Mouse (Mus musculus) ovary, adult 18-20 months (tissue): ENCODE measurements around the gene Smarce1.

Experiments used
- DNase-seq: peaks from one replicate; pipeline ENCODE4 v3.0.0; 2022; ENCODE audit warnings: low spot score, mixed read lengths

The Smarce1 gene

GRCm38 (mm10) chr11:99169438-99169837 is 61.4 kb downstream of the Smarce1 start:
- no peak for DNase-seq

DNA sequence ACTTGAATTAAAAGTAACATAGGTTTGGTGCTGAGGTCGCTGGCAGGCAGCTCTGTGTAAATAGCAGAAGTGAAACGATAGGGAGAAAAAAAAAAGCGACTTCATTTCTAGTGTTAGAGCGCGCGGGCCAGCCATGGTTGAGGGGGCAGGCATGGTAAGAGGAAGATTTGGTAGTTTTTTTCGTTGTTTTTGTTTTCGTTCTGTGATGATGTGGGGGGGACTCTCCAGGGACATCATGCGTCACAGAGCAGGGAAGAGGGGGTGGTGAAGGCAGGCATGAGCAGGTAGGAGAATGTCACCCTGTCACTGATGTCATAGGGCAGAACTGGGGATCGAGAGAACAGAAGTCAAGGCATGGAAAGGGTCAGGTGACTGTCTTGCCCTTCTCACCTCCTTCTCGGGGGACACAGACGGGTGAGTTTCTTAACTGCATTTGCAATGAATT is 62.8 kb downstream of the Smarce1 start:
- DNase-seq = no peak

GRCm38 (mm10) chr11:99167576-99167975 is 63.2 kb downstream of the Smarce1 start:
- no peak for DNase-seq

DNA sequence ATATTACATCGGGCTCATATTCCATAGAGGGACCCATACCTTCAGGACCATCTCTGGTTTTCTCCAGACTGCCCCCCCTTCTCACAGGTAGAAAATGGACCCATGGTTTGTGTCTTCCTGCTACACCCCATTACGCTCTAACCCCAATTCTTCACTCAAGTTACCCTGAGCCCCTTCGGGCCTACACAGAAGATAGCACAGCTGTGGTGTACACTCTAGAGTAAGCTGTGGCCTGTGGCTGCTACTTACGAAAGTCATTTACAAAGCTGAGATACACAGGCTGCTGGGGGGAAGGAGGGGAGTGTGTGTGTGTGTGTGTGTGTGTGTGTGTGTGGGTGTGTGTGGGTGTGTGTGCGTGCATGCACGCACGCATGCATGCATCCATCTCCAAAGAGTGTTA is 64.6 kb downstream of the Smarce1 start:
- no peak for DNase-seq

DNA sequence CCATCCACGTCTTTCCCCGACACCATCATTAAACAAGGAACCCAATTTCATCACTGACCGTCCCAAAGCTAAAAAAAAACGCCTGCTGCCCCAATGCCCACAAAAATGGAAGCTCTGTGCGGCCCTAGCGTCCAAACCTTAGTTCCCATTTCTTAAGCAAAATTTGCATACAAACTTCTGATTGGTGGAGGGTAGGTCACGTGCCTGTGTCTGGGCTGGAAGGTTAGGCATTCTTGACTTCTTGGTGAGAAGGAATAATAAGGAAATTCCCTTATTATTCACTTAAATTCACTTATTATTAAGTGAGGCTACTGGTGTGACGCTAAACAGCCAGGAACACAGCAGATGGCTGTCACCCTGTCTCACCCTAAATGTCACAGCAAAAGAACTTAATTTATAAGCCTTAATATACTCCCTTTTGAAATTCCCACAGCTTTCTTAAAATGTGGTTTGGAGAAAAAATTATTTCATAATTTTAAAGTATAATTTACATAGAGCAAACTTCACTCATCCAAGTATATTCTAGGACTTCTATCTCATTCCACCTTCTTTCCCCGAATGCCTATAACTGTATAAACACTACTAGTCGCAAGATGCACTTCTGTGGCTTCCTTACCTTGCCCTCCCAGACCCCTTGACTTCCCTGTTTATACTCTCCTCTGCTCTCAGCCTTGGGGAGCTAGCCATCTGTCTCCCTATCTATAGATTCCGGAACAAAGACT is 65.6 kb downstream of the Smarce1 start:
- DNase-seq = no peak

- no peak for DNase-seq
These were observed 67.7 kb downstream of the Smarce1 start for GRCm38 (mm10) chr11:99162972-99163686.

DNA sequence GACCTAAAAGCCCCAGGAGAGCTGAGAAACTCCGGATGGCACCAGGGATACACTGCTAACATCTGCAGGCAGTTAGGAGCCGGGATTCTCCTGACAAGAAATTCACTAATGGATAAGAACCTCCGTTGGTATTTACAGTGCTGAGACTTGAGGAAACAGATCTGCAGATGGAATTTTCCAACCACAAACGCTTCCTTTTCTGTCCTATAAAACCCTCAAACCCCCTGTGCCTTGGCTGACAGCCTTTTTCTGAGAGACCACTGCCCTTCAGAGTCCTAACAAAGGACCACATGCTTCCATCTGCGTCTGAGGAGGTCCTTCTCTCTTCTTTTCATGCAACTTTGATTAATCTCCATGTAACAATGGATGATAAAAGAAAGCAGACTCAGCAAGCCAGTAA is 69.2 kb downstream of the Smarce1 start:
- DNase-seq = no peak

- no peak for DNase-seq
These were observed 70.6 kb downstream of the Smarce1 start for GRCm38 (mm10) chr11:99160228-99160627.
